Mouse (Mus musculus) cerebellum, adult (tissue): ENCODE measurements around the gene Ntm.

Experiments
- ATAC-seq: cut with Nextera tagmentation; 2 replicates; pipeline ENCODE4 v1.9.2; 2017; ENCODE audit warnings: mild to moderate bottlenecking, moderate library complexity, mixed read lengths; ENCODE audit not compliant: insufficient number of reproducible peaks, low FRiP score, low TSS enrichment

The Ntm gene

GRCm38 (mm10) chr9:29272861-29273260 lies 690.1 kb downstream of the Ntm start:
- no peak for ATAC-seq

- no peak for ATAC-seq
Measured at GRCm38 (mm10) chr9:29269988-29270387, 693.0 kb downstream of the Ntm start.

GRCm38 (mm10) chr9:29269277-29269646 lies 693.7 kb downstream of the Ntm start:
- ATAC-seq: no peak

- peak; percentile 54; the same call in 1 of the 2 replicates for ATAC-seq
Measured at GRCm38 (mm10) chr9:29268583-29269276, 694.2 kb downstream of the Ntm start.

- ATAC-seq: no peak
Measured at GRCm38 (mm10) chr9:29267663-29268062, 695.3 kb downstream of the Ntm start.

GRCm38 (mm10) chr9:29265177-29265576 lies 697.8 kb downstream of the Ntm start:
- ATAC-seq: no peak

GRCm38 (mm10) chr9:29262836-29263235 lies 700.1 kb downstream of the Ntm start:
- ATAC-seq: no peak

GRCm38 (mm10) chr9:29252866-29253265 lies 710.1 kb downstream of the Ntm start:
- ATAC-seq: peak; percentile 31; the same call in 1 of the 2 replicates

- no peak for ATAC-seq
Measured at GRCm38 (mm10) chr9:29250813-29251212, 712.1 kb downstream of the Ntm start.

- no peak for ATAC-seq
Measured at GRCm38 (mm10) chr9:29247812-29248211, 715.1 kb downstream of the Ntm start.

- no peak for ATAC-seq
Measured at GRCm38 (mm10) chr9:29244006-29244405, 718.9 kb downstream of the Ntm start.

- ATAC-seq: peak; percentile 88
Measured at GRCm38 (mm10) chr9:29242497-29243422, 720.2 kb downstream of the Ntm start.

- no peak for ATAC-seq
Measured at GRCm38 (mm10) chr9:29240797-29241196, 722.1 kb downstream of the Ntm start.

GRCm38 (mm10) chr9:29238973-29239372 lies 724.0 kb downstream of the Ntm start:
- peak; percentile 72; the same call in 1 of the 2 replicates for ATAC-seq

GRCm38 (mm10) chr9:29236752-29237151 lies 726.2 kb downstream of the Ntm start:
- ATAC-seq: no peak

GRCm38 (mm10) chr9:29227747-29228146 lies 735.2 kb downstream of the Ntm start:
- no peak for ATAC-seq

GRCm38 (mm10) chr9:29222915-29223545 lies 739.9 kb downstream of the Ntm start:
- ATAC-seq: no peak

GRCm38 (mm10) chr9:29220941-29221615 lies 741.9 kb downstream of the Ntm start:
- ATAC-seq: peak; percentile 77

GRCm38 (mm10) chr9:29220493-29220892 lies 742.4 kb downstream of the Ntm start:
- peak; percentile 70; the same call in 1 of the 2 replicates for ATAC-seq

- ATAC-seq: no peak
Measured at GRCm38 (mm10) chr9:29217951-29218350, 745.0 kb downstream of the Ntm start.
